Mouse (Mus musculus): ENCODE data around the gene Ints11. TPM values are rescaled to one million over a fixed set of nuclear protein-coding genes. Genes with fewer than 3 reads are reported as not detected.

The Ints11 gene
- total and polyA plus RNA-seq, 3 experiments: 77.1 to 103 (median 83.9) TPM

DNA sequence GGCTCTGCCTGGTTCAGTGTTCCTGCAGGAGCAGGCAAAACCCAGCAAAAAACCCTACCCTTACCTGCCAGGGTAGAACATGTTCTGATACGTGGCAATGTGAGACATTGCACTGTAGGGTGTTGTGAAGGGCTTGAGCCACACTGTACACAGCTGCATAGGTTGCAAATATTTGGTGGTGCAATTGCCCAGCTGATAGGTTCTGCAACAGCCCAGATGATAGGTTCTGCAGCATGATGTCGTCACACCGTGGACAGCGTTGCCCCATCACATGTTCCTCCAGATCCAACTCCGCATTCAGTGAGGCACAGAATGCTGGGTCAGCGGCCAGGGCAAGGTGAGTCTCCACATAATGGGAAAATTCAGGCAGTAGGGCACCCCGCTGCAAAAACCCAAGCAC, 7.6 kb upstream of the Ints11 start:
- H3K79me2 ChIP-seq (replicated peaks; ENCODE audit: control insufficient read depth, extremely low read depth, insufficient read depth, poor library complexity, severe bottlenecking): no peaks in the 10 kb centered on the region
- H3K9me3 ChIP-seq (replicated peaks; ENCODE audit: low read length): no peaks in the 10 kb centered on the region
- no peak overlapping the region for H3K9ac ChIP-seq (ENCODE audit: insufficient read depth, low read depth)
- H3K4me1 ChIP-seq (ENCODE audit: control insufficient read depth in 1 of 2, insufficient read depth in 2 of 2): peaks cover 8 to 17% of the 10 kb centered on the region in 2 experiments; a peak in 3 of 4 replicates
- H3K4me3 ChIP-seq (replicated peaks in 1 of 3; ENCODE audit: low read depth in 2 of 3, low read length in 2 of 3, poor library complexity in 1 of 3): no peak overlapping the region
- in situ Hi-C loops (cut with MboI; ENCODE audit: low pct_ligation_motif_present, low pct_unique_long_range_greater_than_20kb, low sequenced_read_pairs): no loop called here
- TF ChIP-seq BHLHE40 (IDR thresholded peaks at IDR 0.05; ENCODE audit: low read depth, low read length) (no peak), JUN (IDR thresholded peaks at IDR 0.05; ENCODE audit: insufficient read depth, low read depth, low read length) (no peak), CTCF (conservative IDR thresholded peaks at IDR 0.05 in 1 of 2, IDR thresholded peaks at IDR 0.05 in 1 of 2; ENCODE audit: low read depth in 2 of 2, low read length in 2 of 2) (no peak), SIN3A (IDR thresholded peaks at IDR 0.05; ENCODE audit: low read length) (no peak), MYC (IDR thresholded peaks at IDR 0.05; ENCODE audit: low read depth, low read length) (no peak), HCFC1 (IDR thresholded peaks at IDR 0.05; ENCODE audit: low read depth, low read length) (no peak), RCOR1 (conservative IDR thresholded peaks at IDR 0.05; ENCODE audit: low read depth, low read length) (no peak), MEF2A (IDR thresholded peaks at IDR 0.05; ENCODE audit: borderline replicate concordance, low read depth, low read length) (no peak)
- no peak overlapping the region for H3K4me2 ChIP-seq (ENCODE audit: insufficient read depth, low read depth, poor library complexity, severe bottlenecking)
- dilution Hi-C loops (cut with MboI; ENCODE audit: extremely low pct_ligation_motif_present, extremely low pct_unique_long_range_greater_than_20kb, low sequenced_read_pairs): no loop called here
- peaks cover 74 to 99% of the 10 kb centered on the region in 2 experiments for H3K36me3 ChIP-seq (replicated peaks in 1 of 2; ENCODE audit: control insufficient read depth in 1 of 2, insufficient read depth in 1 of 2, low read length in 1 of 2)
- H3K27me3 ChIP-seq (replicated peaks): no peaks in the 10 kb centered on the region
- H3K27ac ChIP-seq (ENCODE audit: insufficient read depth, low read depth): no peak overlapping the region
- no peak for DNase-seq (ENCODE audit: extremely low read depth)

DNA sequence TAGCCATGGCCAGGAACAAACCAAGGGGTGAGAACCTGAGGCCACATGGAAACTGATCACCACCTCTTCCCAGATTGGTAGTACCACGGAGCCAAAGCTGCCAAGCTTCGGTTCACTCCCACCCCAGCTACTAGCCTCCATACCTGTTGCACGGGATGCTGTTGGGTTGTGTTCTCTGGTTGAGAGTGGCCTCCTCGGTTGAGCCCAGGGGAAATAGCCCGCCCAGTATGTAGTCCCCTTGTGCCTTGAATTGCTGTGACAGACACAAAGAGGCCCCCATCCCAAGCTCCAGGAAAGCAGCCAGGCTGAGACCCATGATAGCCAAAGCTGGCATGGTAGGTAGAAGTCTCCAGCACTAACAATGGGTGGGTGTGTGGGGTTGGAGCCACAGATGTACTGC, 6.3 kb upstream of the Ints11 start, which contains the start of gene Tas1r3:
Gene Tas1r3 (minus strand): TSS at position 362 of the 400 bp plus-strand sequence.
- Histone ChIP-seq H3K9ac (ENCODE audit: insufficient read depth, low read depth) (no peak within 1 kb of the TSS), H3K4me2 (ENCODE audit: insufficient read depth, low read depth, poor library complexity, severe bottlenecking) (no peak within 1 kb of the TSS), H3K4me1 (ENCODE audit: control insufficient read depth in 1 of 2, insufficient read depth in 2 of 2) (peaks cover 16 to 29% of the 10 kb centered on the region in 2 experiments), H3K9me3 (replicated peaks; ENCODE audit: low read length) (no peaks in the 10 kb centered on the region), H3K27me3 (replicated peaks) (no peaks in the 10 kb centered on the region), H3K36me3 (replicated peaks in 1 of 2; ENCODE audit: control insufficient read depth in 1 of 2, insufficient read depth in 1 of 2, low read length in 1 of 2) (peaks cover 67 to 94% of the 10 kb centered on the region in 2 experiments), H3K27ac (ENCODE audit: insufficient read depth, low read depth) (no peak within 1 kb of the TSS), H3K4me3 (replicated peaks in 1 of 3; ENCODE audit: low read depth in 2 of 3, low read length in 2 of 3, poor library complexity in 1 of 3) (no peak within 1 kb of the TSS), H3K79me2 (replicated peaks; ENCODE audit: control insufficient read depth, extremely low read depth, insufficient read depth, poor library complexity, severe bottlenecking) (no peaks in the 10 kb centered on the region)
- no peak for DNase-seq (ENCODE audit: extremely low read depth)
- dilution Hi-C loops (cut with MboI; ENCODE audit: extremely low pct_ligation_motif_present, extremely low pct_unique_long_range_greater_than_20kb, low sequenced_read_pairs) (no loop called here), in situ Hi-C loops (cut with MboI; ENCODE audit: low pct_ligation_motif_present, low pct_unique_long_range_greater_than_20kb, low sequenced_read_pairs) (no loop called here)
- no peak for TF ChIP-seq MAX (IDR thresholded peaks at IDR 0.05; ENCODE audit: low read length)
- no peak for TF ChIP-seq GABPA (IDR thresholded peaks at IDR 0.05; ENCODE audit: insufficient replicate concordance, low read depth, low read length)
- TF ChIP-seq E2F4 (IDR thresholded peaks at IDR 0.05; ENCODE audit: insufficient replicate concordance, low read depth, low read length): no peak
- no peak for TF ChIP-seq BHLHE40 (IDR thresholded peaks at IDR 0.05; ENCODE audit: low read depth, low read length)
- no peak for TF ChIP-seq CHD2 (IDR thresholded peaks at IDR 0.05; ENCODE audit: low read length)
- TF ChIP-seq POLR2AphosphoS2 (IDR thresholded peaks at IDR 0.05; ENCODE audit: low read depth, low read length): no peak
- no peak for TF ChIP-seq MEF2A (IDR thresholded peaks at IDR 0.05; ENCODE audit: borderline replicate concordance, low read depth, low read length)

All from CH12.LX (cell line).